Mouse (Mus musculus) layer of hippocampus, adult 18-20 months (tissue): ENCODE measurements at regions not wholly inside any gene's neighbourhood (a gene's known extent, or its start where the extent isn't known, plus 50 kb on each side); places are given as distances from the start of the nearest gene placed in this dataset.

Source experiments
- DNase-seq, 2 experiments: peaks; one replicate each; pipeline ENCODE4 v3.0.0; 2022; ENCODE audit warnings: low spot score in 2 of 2

DNA sequence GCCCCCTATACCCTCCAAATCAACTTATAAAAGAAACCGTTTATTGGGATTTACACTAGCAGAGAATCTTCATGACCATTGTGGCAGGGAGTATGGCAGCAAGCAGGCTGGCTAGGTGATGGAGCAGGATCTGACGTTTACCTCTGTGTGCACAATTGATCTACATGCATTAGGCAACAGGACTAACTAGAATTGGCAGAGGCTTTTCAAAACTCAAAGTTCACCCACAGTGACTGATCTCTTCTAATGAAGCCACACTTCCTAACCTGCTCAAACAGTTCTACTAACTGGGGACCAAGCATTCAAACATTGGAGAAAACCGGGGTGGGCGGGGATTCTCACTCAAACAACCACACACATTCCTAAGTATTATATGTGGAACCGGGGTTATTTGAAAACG is 1382.9 kb upstream of the Tenm2 start:
- no peak for DNase-seq

DNA sequence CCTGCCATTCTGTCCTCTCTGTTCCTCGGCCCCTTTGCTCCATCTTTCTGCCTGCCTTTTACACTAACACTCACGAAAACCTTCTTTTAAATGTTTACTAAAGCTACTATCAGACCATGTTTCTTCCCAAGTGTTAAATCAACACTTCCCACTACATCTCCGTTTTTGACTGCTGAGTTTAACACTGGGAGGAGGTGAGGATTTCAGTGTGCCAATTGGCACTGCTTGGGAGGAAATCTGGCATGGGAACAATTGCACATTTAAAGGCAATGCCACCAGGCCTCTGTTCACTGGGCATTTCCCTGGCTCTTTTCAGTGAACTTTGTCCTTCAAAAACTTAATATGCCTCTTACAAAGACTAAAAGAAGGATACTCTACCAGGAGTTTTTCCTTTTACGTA is 1365.2 kb upstream of the Tenm2 start:
- DNase-seq = peak; percentile 6 to 65

DNA sequence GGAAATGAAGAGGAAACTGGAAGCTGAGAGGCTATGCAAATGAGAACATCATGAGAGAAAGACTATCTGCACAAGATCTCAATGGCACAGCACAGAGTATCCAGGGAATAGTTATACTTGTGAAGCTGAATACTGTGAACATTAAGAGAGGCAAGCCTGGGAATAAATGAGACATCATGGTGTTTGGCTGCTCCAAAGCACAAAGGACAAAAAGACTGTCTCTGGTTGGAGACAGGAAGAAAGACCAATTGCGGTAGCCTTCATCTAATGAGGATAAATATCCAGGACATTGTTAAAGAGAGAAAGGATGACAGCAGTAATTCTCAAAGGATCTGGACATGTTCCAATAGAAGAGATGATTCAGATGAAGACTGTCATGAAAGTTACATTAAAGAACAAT is 1332.8 kb upstream of the Tenm2 start:
- no peak for DNase-seq

DNA sequence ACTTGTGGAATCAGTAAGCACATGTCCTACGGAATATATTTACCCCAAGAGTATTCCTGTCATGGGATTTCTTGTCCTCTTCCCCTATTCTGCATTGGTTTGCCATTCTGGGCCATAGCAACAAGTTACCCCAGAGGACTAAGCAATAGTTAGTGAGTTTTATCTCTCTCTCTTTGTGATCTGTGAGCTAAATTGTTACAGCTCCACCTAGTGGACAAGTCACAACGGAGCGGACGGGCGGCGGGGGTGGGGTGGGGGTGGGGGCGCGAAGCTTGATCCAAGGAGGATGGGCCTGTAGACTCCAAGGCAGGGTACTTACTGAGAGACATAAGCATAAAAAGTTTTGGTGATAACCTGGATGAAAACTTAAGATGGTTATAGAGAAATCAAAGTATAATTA is 1308.1 kb upstream of the Tenm2 start:
- DNase-seq = peak in 1 of 2 experiments; percentile 11

DNA sequence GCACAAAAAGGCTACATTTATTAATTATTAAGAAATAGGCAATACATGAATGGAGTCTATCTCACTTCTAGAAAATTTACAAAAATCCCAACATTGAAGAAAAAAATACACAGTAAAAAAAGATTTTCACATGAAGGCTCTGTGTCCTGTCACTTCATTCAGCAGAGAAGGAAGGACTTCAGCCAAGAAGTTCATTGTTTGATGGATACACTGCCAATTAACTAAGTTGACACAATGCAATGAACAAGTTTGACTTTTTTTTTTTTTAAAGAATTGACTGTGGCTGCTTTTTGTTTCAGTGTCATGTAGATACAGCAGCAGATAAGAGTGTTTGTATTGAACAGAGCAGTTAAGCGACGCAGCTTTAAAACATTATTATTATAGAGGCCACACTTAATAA is 1304.3 kb upstream of the Tenm2 start:
- DNase-seq = no peak

DNA sequence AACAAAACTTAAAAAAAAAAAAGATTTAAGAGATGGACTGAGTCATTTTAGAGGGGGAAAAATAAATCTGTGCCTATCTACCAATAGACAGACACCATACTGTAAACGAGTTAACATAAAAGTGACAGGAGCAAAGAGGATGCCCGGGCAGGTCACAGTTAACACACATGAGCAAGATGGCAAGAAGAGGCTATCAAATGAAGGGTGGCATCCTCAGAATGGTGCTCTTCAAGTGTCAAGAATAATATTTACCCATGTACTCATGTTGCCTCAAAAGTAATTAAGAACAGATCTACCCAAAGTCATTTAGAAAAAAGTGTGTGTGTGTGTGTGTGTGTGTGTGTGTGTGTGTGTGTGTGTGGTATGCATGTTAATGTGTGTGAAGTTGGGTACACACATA is 1296.5 kb upstream of the Tenm2 start:
- DNase-seq = no peak

DNA sequence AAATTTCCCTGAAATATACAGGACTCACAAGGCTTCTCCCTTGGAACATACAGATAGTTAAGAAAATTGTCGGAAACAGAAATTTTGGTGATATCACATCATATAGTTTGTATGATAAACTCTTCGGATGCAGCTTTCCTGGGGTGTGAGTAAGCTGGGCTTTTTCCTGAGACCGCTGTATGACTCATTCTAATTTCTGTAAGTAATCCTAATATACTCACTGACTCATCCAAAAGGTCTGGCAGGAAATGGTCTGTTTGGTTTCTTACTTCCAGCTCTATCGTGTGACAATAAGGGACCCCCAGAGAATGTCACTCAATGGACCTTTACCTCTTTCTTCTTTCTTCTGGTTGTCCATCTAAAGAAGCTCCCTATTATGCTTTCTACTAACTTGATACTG is 1273.9 kb upstream of the Tenm2 start:
- DNase-seq = no peak

DNA sequence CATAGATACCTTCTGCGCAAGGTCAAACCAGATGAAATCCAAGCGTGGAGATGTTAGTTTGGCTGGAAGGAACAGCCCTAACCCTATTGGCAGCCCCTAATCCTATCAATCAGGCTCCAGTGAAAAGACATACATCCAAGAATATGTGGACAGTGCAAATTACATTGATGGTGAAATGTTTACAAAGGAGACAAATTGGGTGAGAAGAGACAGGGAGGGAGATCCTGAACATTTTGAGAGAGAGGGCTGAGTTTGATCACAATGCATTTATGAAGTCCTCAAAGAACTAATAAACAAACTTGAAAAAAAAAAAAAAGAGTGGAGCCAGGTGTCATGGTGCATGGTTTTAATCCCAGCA is 1228.5 kb upstream of the Tenm2 start:
- no peak for DNase-seq

DNA sequence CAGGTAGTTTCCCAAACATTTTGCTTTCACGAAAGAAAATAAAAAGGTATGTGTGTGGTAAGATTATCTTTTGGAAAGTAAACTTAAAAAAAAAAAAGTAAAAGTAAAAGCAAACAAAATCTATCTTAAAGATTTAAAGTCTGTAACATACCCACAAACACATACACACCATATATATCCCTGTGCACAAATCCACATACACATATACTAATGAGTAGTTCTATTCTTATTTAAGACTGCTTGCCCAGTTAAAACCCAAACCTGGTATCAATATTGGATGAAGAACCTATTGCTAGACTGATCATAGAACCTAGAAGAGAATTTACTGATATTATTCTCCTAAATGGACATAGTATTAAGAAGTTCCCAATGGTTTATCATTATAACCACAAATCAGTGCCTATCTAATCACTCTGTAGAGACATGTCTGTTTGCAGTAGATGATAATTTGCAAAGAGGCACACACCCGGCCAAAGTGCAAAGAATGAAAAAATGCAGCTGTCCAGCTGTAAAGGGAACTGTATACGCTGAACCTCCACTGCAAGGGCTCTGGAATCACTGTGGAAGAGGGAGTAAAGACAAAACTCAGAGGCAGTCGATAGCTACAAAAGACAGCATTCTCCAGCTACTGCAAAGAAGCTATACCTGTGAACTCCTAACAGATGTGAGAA is 1227.9 kb upstream of the Tenm2 start:
- DNase-seq = no peak

DNA sequence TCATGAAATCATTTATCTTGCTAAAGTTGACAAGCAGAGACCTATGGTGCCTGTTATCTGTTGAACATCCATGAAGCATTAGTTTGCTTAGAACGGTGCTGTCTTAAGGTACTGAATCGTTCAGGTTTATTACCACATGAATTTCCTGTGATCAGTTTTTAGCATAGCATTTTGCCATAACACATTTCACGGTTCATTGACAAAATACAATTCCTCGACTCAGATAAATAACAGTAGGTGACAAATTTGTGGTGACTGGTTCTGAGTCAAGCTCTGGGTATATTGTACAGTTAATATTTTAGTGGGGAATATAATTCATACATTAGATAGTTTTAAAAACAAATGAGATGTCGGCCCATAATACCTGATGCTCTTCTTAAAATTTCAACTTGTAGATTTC is 1207.5 kb upstream of the Tenm2 start:
- no peak for DNase-seq

DNA sequence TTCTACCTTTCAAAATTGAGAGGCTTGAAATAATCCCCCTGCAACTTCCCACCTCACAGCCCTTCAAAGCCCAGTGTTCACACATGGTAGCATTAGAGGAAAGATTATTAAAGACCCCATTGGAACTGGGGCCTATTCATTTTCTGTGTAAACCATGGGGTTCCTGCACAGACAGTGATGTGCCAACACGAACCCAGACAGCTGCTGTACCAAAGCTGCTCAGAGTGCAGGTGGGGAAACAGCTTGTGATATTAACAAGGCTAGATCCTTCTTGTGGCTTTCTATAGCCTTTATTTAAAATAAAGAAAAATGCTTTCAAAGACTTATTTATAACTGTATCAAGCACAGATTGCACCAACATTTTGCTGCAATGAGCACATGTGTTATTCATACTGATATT is 1174.5 kb upstream of the Tenm2 start:
- DNase-seq = peak; percentile 22 to 28

DNA sequence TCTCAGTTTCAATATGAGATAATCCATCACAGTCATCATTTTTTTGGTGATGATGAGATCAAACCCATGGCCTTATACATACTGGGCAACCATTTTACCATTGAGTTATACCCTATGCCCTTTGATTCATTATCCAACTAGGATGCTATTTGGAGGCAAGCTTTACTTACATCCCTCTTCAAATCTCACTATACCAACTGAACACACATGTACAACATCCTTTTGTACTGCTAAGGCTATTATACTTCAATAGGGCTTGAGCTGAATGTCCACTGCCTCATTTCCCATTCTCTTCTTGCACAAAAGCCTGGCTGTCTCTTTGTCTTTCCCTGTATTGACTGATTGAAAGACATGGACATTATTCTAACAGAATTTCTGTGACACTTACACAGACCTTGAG is 1162.0 kb upstream of the Tenm2 start:
- DNase-seq = no peak

DNA sequence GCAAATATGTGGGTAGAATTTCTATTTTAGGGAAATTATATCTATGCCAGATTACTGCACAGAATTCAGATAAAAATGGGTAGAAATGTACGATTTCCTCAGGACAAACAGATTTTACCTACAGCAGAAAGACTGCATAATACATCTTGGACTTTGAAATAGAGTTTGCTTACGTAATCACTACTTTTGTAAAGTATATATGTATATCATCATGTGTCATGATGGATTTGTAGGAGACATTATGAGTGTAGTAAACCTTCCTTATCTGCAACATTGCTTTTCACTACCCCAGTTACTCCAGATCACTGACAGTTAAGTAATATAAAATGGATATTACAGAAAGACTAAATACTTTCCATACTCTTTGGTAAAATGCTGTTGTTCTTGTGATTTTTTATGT is 1151.2 kb upstream of the Tenm2 start:
- DNase-seq = no peak

DNA sequence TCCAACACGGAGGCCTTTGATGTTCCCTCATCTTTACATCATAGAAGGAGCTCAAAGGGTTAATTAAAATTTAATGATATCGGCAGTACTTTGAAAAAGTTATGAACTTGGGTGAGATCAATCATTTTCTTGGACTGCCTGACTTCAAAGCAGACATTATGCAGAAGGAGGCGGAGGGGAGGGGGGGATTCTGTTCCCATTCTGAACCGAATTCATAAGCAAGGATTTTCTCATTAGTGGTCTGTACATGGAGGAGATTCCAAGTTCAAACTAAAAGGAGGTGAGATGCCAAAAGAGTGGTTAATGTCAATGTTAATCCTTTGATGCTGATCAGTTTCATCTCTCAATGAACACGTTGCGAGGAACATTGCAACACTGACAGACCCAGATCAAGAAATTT is 1110.7 kb upstream of the Tenm2 start:
- DNase-seq = no peak

DNA sequence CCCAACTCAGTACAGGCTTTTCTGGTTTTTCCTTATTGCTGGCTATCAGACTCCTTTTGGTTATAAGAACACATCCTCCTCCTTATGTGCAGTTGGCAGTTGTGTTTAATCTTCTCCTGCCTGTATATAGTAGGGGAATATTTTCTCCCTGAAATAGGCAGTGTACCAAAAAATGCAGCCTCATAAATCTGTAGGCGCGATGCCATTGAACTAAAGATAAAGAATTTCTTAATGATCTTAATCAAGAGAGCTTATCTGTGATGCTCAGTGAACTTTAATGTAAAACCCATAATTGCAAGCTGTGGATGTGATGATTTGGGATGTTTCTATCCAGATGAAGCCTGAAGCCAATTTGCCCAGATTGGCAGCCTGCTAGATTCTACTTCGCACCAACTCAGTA is 1099.6 kb upstream of the Tenm2 start:
- DNase-seq = no peak

DNA sequence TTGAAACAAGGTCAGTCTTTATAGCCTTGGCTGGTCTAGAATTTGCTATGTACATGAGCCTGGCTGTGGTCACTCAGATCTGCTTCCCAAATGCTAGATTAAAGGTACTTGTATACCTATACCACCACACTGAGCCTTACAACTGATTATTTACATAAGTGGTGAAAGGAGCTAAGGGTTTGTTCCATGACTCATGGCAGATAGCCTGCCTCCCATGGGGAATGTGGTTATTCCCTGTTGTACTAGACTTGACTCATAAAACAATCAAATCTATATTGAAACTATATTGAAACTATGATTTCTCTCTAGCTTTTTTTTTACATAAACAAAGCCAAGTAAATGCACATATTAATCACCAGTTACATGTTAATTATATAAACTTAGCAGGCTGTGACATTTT is 1061.9 kb upstream of the Tenm2 start:
- DNase-seq = no peak

DNA sequence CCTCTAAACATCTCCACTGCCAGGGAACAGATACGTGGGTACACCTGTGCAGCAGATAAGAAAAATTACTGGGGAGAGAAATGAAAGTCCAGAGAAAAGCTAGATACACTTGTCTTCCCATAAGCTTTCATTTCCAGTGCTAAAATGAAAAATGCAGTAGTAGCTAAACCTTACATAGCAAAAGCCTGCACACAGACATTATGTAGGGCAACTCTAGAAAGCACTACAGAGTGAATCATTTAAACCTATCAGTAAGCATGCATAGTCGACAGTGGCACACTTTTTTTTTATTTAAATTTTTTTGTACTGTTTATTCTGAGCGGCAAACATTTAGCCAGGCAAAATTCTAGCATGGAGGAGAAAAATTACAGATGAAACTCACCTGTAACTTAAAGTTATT is 1055.5 kb upstream of the Tenm2 start:
- DNase-seq = no peak

DNA sequence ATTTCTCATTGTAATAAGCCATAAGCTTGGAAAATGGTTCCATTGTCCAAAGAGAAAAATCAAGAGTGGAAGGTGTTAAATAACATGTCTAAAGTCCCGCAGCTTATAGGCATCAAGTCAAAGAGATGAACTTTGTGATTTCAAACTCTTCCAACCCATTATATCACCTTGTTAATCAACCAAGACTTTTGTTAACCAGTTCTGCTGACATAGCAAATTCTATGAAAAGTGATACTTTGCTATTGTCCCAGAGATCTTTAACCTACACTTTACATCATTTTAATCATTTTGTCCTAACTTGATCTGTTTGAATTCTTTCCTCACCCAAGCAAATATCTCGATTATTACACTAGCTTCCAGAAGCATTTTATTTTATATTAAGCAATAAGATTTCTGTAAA is 1045.2 kb upstream of the Tenm2 start:
- DNase-seq = no peak
